Mouse (Mus musculus) kidney, postnatal 0 days (tissue): ENCODE results near the gene Commd1. TPM values are rescaled to one million over a fixed set of nuclear protein-coding genes. Genes with fewer than 3 reads are reported as not detected.

ENCODE experiments used
- ATAC-seq: fragments of 200-750 bp; cut with Nextera tagmentation; replicated peaks from 2 replicates; pipeline ENCODE4 v1.8.0; 2017; ENCODE audit warnings: low read depth, moderate number of reproducible peaks, moderate TSS enrichment, moderate library complexity; ENCODE audit not compliant: low FRiP score
- DNase-seq: peaks from one replicate; pipeline ENCODE4 v3.0.0-alpha.2; 2016; ENCODE audit warnings: low spot score
- H3K27ac ChIP-seq: fragments of 300-500 bp; sonication (generic); 2 replicates; pipeline ENCODE4 v1.5.1; 2014; ENCODE audit warnings: mild to moderate bottlenecking
- H3K27me3 ChIP-seq: fragments of 300-500 bp; sonication (generic); 2 replicates; pipeline ENCODE4 v1.6.1; 2014; ENCODE audit warnings: low read length, mixed read lengths; ENCODE audit not compliant: insufficient read depth
- H3K36me3 ChIP-seq: fragments of 300-500 bp; sonication (generic); 2 replicates; pipeline ENCODE4 v1.6.1; 2014; ENCODE audit warnings: low read length, mixed read lengths; ENCODE audit not compliant: insufficient read depth
- H3K4me1 ChIP-seq: fragments of 300-500 bp; sonication (generic); replicated peaks from 2 replicates; pipeline ENCODE4 v1.6.1; 2014; ENCODE audit warnings: antibody characterized with exemption, low read length, mixed read lengths; ENCODE audit not compliant: insufficient read depth
- H3K4me2 ChIP-seq: fragments of 300-500 bp; sonication (generic); 2 replicates; pipeline ENCODE4 v1.6.1; 2014; ENCODE audit warnings: mild to moderate bottlenecking, low read length, moderate library complexity, mixed read lengths
- H3K4me3 ChIP-seq: fragments of 300-500 bp; sonication (generic); replicated peaks from 2 replicates; pipeline ENCODE4 v1.5.1; 2014; ENCODE audit warnings: low read depth, low read length
- H3K9ac ChIP-seq: fragments of 300-500 bp; sonication (generic); 2 replicates; pipeline ENCODE4 v1.6.1; 2014; ENCODE audit warnings: low read depth, low read length
- H3K9me3 ChIP-seq: fragments of 300-500 bp; sonication (generic); replicated peaks from 2 replicates; pipeline ENCODE4 v1.6.1; 2016; ENCODE audit warnings: low read length, inconsistent platforms, mixed read lengths
- CTCF ChIP-seq: IDR thresholded peaks from 2 replicates; pipeline ENCODE4 v1.5.1; 2016; ENCODE audit warnings: antibody characterized with exemption, low read depth, mild to moderate bottlenecking, moderate library complexity
- WGBS: fragments of 180-500 bp; shearing (Covaris S2); extraction: QIAGEN DNeasy Blood & Tissue Kit; methylation state at CpG from one replicate; pipeline ENCODE4 v1.1.7; 2014; 5-methylcytosine and 5-hydroxymethylcytosine counted together
- polyA plus RNA-seq: library from polyadenylated mRNA; unstranded; fragments of >200 nt; fragmentation: Nextera tagmentation; extraction: Ambion mirVana; gene quantifications from 2 replicates; pipeline ENCODE4 v1.2.1, GENCODE M21; 2015

Commd1 gene
- polyA plus RNA-seq, 1 experiment from 2014 or later, result 427 TPM

GRCm38 (mm10) chr11:22964401-22964800 lies 17.8 kb downstream of the Commd1 start:
- ATAC-seq, result no peak
- no peak for TF ChIP-seq CTCF

GRCm38 (mm10) chr11:22962101-22962500 lies 20.1 kb downstream of the Commd1 start:
- Histone ChIP-seq H3K27me3 (no peaks in the 10 kb centered on the region), H3K9ac (no peak overlapping the region), H3K9me3 (no peaks in the 10 kb centered on the region), H3K27ac (no peak overlapping the region), H3K36me3 (no peaks in the 10 kb centered on the region), H3K4me3 (no peak overlapping the region), H3K4me1 (no peaks in the 10 kb centered on the region), H3K4me2 (no peak overlapping the region)
- TF ChIP-seq CTCF, result no peak
- ATAC-seq, result no peak
- 94% methylated on average over 1 of the region's 1 CpGs for WGBS
- DNase-seq, result no peak

More at GRCm38 (mm10) chr11:22964401-22964800, 17.8 kb downstream of the Commd1 start:
- no peak for DNase-seq
- no peaks in the 10 kb centered on the region for H3K4me1 ChIP-seq
- H3K36me3 ChIP-seq, result no peaks in the 10 kb centered on the region
- no peaks in the 10 kb centered on the region for H3K9me3 ChIP-seq
- H3K4me2 ChIP-seq, result no peak overlapping the region
- no peak overlapping the region for H3K9ac ChIP-seq
- no peak overlapping the region for H3K27ac ChIP-seq
- H3K4me3 ChIP-seq, result no peak overlapping the region
- 61% methylated on average over 4 of the region's 4 CpGs for WGBS
- no peaks in the 10 kb centered on the region for H3K27me3 ChIP-seq

GRCm38 (mm10) chr11:22957791-22958374 lies 24.3 kb downstream of the Commd1 start:
- Histone ChIP-seq H3K27me3 (no peaks in the 10 kb centered on the region), H3K4me1 (no peaks in the 10 kb centered on the region), H3K9me3 (no peaks in the 10 kb centered on the region), H3K36me3 (no peaks in the 10 kb centered on the region), H3K4me3 (no peak overlapping the region), H3K27ac (no peak overlapping the region), H3K4me2 (no peak overlapping the region), H3K9ac (no peak overlapping the region)
- DNase-seq, result no peak
- no peak for ATAC-seq
- WGBS, result 95% methylated on average over 4 of the region's 4 CpGs
- TF ChIP-seq CTCF, result peak; percentile 69

GRCm38 (mm10) chr11:22956830-22957229 lies 25.4 kb downstream of the Commd1 start:
- H3K9me3 ChIP-seq, result no peaks in the 10 kb centered on the region
- H3K4me2 ChIP-seq, result no peak overlapping the region
- peak; percentile 88 for ATAC-seq
- H3K4me3 ChIP-seq, result no peak overlapping the region
- DNase-seq, result peak; percentile 32
- no peak overlapping the region for H3K9ac ChIP-seq
- no peaks in the 10 kb centered on the region for H3K4me1 ChIP-seq
- H3K36me3 ChIP-seq, result no peaks in the 10 kb centered on the region
- peak; percentile 79 for TF ChIP-seq CTCF
- no peaks in the 10 kb centered on the region for H3K27me3 ChIP-seq
- H3K27ac ChIP-seq, result no peak overlapping the region
- 68% methylated on average over 4 of the region's 4 CpGs for WGBS

GRCm38 (mm10) chr11:22956346-22956745 lies 25.8 kb downstream of the Commd1 start:
- no peak overlapping the region for H3K4me3 ChIP-seq
- no peak for TF ChIP-seq CTCF
- H3K9ac ChIP-seq, result no peak overlapping the region
- 96% methylated on average over 6 of the region's 6 CpGs for WGBS
- H3K4me1 ChIP-seq, result no peaks in the 10 kb centered on the region
- no peaks in the 10 kb centered on the region for H3K27me3 ChIP-seq
- ATAC-seq, result no peak
- no peaks in the 10 kb centered on the region for H3K36me3 ChIP-seq
- no peaks in the 10 kb centered on the region for H3K9me3 ChIP-seq
- H3K4me2 ChIP-seq, result no peak overlapping the region
- no peak for DNase-seq
- H3K27ac ChIP-seq, result no peak overlapping the region

- Histone ChIP-seq H3K4me1 (no peaks in the 10 kb centered on the region), H3K27me3 (no peaks in the 10 kb centered on the region), H3K9me3 (no peaks in the 10 kb centered on the region), H3K4me3 (no peak overlapping the region), H3K27ac (no peak overlapping the region), H3K36me3 (no peaks in the 10 kb centered on the region), H3K9ac (no peak overlapping the region), H3K4me2 (no peak overlapping the region)
- no peak for TF ChIP-seq CTCF
- WGBS, result 86% methylated on average over 7 of the region's 7 CpGs
- DNase-seq (no peak), ATAC-seq (no peak)
These were observed 29.5 kb downstream of the Commd1 start for GRCm38 (mm10) chr11:22952668-22953067.

GRCm38 (mm10) chr11:22950131-22950530 lies 32.1 kb downstream of the Commd1 start:
- no peak overlapping the region for H3K9ac ChIP-seq
- no peak overlapping the region for H3K27ac ChIP-seq
- 92% methylated on average over 6 of the region's 6 CpGs for WGBS
- ATAC-seq (no peak), DNase-seq (no peak)
- no peak overlapping the region for H3K4me3 ChIP-seq
- no peak overlapping the region for H3K4me2 ChIP-seq
- H3K27me3 ChIP-seq, result no peaks in the 10 kb centered on the region
- H3K9me3 ChIP-seq, result no peaks in the 10 kb centered on the region
- no peak for TF ChIP-seq CTCF
- H3K36me3 ChIP-seq, result no peaks in the 10 kb centered on the region
- H3K4me1 ChIP-seq, result no peaks in the 10 kb centered on the region
